Mouse (Mus musculus) gastrocnemius, adult 8-10 months (tissue): ENCODE measurements around the gene Coq9. TPM values are rescaled to one million over a fixed set of nuclear protein-coding genes. Genes with fewer than 3 reads are reported as not detected.
A peak's percentile ranks its signal among the peaks of the same experiment; 100 is the strongest.

Source experiments
- DNase-seq, 2 experiments: peaks; one replicate each; pipeline ENCODE4 v3.0.0; 2022; ENCODE audit warnings: low spot score in 2 of 2
- total RNA-seq, 4 experiments: library from RNA; stranded (reverse); gene quantifications; 2 replicates each; pipeline ENCODE4 v1.2.4; 2022

Gene Coq9
- total RNA-seq: 100 to 1,000 TPM; 372 to 412 (median 383) TPM

GRCm38 (mm10) chr8:94837662-94838574 is at the start of gene Coq9, which contains the start of gene Ciapin1:
Gene Coq9 (plus strand): TSS chr8:94838321.
Gene Ciapin1 (minus strand): TSS chr8:94838358.
- peak; percentile 87 to 93 for DNase-seq

GRCm38 (mm10) chr8:94789256-94789955 is 48.7 kb upstream of the Coq9 start:
- DNase-seq: no peak

GRCm38 (mm10) chr8:94794368-94794767 is 43.8 kb upstream of the Coq9 start:
- no peak for DNase-seq

- no peak for DNase-seq
These were observed 43.3 kb upstream of the Coq9 start for GRCm38 (mm10) chr8:94794782-94795181.

- no peak for DNase-seq
These were observed 37.7 kb upstream of the Coq9 start for GRCm38 (mm10) chr8:94800278-94800968.

GRCm38 (mm10) chr8:94801293-94802095 is 36.6 kb upstream of the Coq9 start:
- DNase-seq: no peak

- DNase-seq: no peak
These were observed 35.7 kb upstream of the Coq9 start for GRCm38 (mm10) chr8:94802375-94802774.

GRCm38 (mm10) chr8:94803551-94803950 is 34.6 kb upstream of the Coq9 start:
- DNase-seq: no peak

- no peak for DNase-seq
These were observed 33.4 kb upstream of the Coq9 start for GRCm38 (mm10) chr8:94804546-94805340.

GRCm38 (mm10) chr8:94805811-94806210 is 32.3 kb upstream of the Coq9 start:
- DNase-seq: no peak

GRCm38 (mm10) chr8:94807506-94807905 is 30.6 kb upstream of the Coq9 start:
- no peak for DNase-seq

GRCm38 (mm10) chr8:94808372-94808771 is 29.7 kb upstream of the Coq9 start:
- DNase-seq: no peak

- no peak for DNase-seq
These were observed 28.0 kb upstream of the Coq9 start, which contains the start of gene Ccl17 for GRCm38 (mm10) chr8:94810153-94810552. Gene Ccl17 (plus strand): TSS chr8:94810453.

- no peak for DNase-seq
These were observed 27.3 kb upstream of the Coq9 start for GRCm38 (mm10) chr8:94810855-94811254.

GRCm38 (mm10) chr8:94811654-94812053 is 26.5 kb upstream of the Coq9 start:
- DNase-seq: no peak

GRCm38 (mm10) chr8:94812645-94813098 is 25.4 kb upstream of the Coq9 start:
- peak; percentile 73 to 80 for DNase-seq

- no peak for DNase-seq
These were observed 23.6 kb upstream of the Coq9 start for GRCm38 (mm10) chr8:94814556-94814955.

GRCm38 (mm10) chr8:94817933-94818332 is 20.2 kb upstream of the Coq9 start:
- no peak for DNase-seq

GRCm38 (mm10) chr8:94819671-94820179 is 18.4 kb upstream of the Coq9 start:
- DNase-seq: no peak

- DNase-seq: no peak
These were observed 17.6 kb upstream of the Coq9 start for GRCm38 (mm10) chr8:94820553-94820952.
